Mouse (Mus musculus) cerebellum, adult 11 months (tissue): ENCODE results near the gene Gpr182.

Experiments used
- DNase-seq: peaks from one replicate; pipeline ENCODE4 v3.0.0; 2022

Gpr182 gene

GRCm38 (mm10) chr10:127738151-127738882 lies 13.2 kb downstream of the Gpr182 start:
- DNase-seq = no peak

GRCm38 (mm10) chr10:127737552-127737951 lies 14.0 kb downstream of the Gpr182 start:
- no peak for DNase-seq

GRCm38 (mm10) chr10:127736916-127737315 lies 14.6 kb downstream of the Gpr182 start:
- no peak for DNase-seq

- no peak for DNase-seq
These were observed 15.3 kb downstream of the Gpr182 start for GRCm38 (mm10) chr10:127736266-127736665.

GRCm38 (mm10) chr10:127734434-127734833 lies 17.1 kb downstream of the Gpr182 start:
- no peak for DNase-seq

- DNase-seq = no peak
These were observed 20.1 kb downstream of the Gpr182 start for GRCm38 (mm10) chr10:127731397-127731796.

- DNase-seq = no peak
These were observed 20.6 kb downstream of the Gpr182 start for GRCm38 (mm10) chr10:127730933-127731310.

GRCm38 (mm10) chr10:127730285-127730932 lies 21.1 kb downstream of the Gpr182 start:
- DNase-seq = no peak

- DNase-seq = no peak
These were observed 23.1 kb downstream of the Gpr182 start for GRCm38 (mm10) chr10:127728437-127728836.

GRCm38 (mm10) chr10:127725136-127725535 lies 26.4 kb downstream of the Gpr182 start:
- no peak for DNase-seq

GRCm38 (mm10) chr10:127724178-127724577 lies 27.4 kb downstream of the Gpr182 start, which contains the start of gene Tac2:
Gene Tac2, plus strand, starts transcription at chr10:127724478.
- no peak for DNase-seq

GRCm38 (mm10) chr10:127721671-127722418 lies 29.7 kb downstream of the Gpr182 start:
- no peak for DNase-seq

- DNase-seq = no peak
These were observed 38.8 kb downstream of the Gpr182 start for GRCm38 (mm10) chr10:127712736-127713135.

GRCm38 (mm10) chr10:127710331-127710730 lies 41.2 kb downstream of the Gpr182 start:
- DNase-seq = no peak

GRCm38 (mm10) chr10:127708850-127709370 lies 42.6 kb downstream of the Gpr182 start:
- no peak for DNase-seq

GRCm38 (mm10) chr10:127707721-127708120 lies 43.8 kb downstream of the Gpr182 start:
- no peak for DNase-seq

- DNase-seq = no peak
These were observed 45.7 kb downstream of the Gpr182 start for GRCm38 (mm10) chr10:127705783-127706182.

- DNase-seq = no peak
These were observed 46.7 kb downstream of the Gpr182 start, which contains the start of gene Myo1a for GRCm38 (mm10) chr10:127704766-127705220. Gene Myo1a, plus strand, starts transcription at chr10:127705170.

- no peak for DNase-seq
These were observed 47.2 kb downstream of the Gpr182 start for GRCm38 (mm10) chr10:127704293-127704692.

GRCm38 (mm10) chr10:127703299-127703698 lies 48.2 kb downstream of the Gpr182 start:
- no peak for DNase-seq

- no peak for DNase-seq
These were observed 52.6 kb downstream of the Gpr182 start for GRCm38 (mm10) chr10:127698966-127699365.
